Mouse (Mus musculus): ENCODE measurements at regions not wholly inside any gene's neighbourhood (a gene's known extent, or its start where the extent isn't known, plus 50 kb on each side); places are given as distances from the start of the nearest gene placed in this dataset.

DNA sequence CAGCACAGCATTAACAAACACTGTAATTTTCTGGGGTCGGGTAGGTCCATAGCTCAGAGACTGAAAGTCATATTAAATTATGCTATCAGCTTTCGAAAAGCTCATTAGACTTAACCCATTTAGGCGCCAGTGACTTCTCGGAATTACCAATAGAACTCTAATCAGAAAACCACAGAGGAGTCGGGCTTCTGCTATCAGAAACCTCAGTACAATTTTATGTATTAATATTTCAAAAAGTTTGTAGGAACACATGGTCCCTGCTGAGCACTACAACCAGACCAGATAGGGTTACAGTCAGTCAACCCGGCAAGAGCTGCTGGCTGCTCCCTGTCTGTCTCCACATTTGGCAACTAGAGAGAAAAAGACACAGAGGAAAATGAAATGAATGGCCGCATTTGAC is 647.3 kb upstream of the Pabpc4l start:
- no peak for DNase-seq (ENCODE audit: low read depth, low spot score)

DNA sequence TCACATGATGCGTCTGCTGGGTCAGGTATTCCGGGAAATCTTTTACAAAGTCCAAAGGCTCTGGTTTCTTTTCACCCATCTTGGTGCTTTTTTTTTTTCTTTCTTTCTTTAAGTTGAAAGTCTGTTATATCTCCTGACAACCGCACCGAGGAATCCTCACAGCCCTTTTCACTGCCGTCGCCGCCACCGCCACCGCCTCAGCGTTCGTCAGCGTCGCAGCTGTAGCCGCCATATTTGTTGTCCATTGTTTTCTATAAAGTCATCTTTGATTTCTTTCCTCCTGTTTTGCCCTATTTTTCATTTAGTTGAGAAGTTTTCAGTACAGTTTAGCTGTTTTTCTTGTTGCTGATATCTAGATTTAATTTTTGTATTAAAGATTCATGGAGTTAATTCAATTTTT is 603.5 kb upstream of the Pabpc4l start:
- no peak for DNase-seq (ENCODE audit: low read depth, low spot score)

DNA sequence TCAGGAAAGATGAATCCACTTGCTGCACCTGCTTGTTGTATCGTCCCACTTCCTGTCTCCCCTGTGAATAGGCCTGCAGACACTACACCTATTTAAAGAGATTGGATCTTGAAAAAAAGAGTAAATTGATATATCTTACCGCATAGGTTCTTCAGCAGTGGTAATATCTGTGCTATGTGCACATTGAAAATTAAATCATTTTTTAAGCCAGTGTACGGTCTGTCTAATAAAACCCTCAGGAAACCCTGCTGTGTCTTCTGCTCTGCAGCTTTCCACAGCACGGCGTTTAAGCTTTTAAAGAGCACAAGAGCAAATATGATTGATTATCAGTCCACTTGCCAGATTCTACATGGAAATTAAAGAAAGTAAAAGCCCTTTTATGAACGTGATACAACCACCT is 577.7 kb upstream of the Pabpc4l start:
- no peak for DNase-seq (ENCODE audit: low read depth, low spot score)

DNA sequence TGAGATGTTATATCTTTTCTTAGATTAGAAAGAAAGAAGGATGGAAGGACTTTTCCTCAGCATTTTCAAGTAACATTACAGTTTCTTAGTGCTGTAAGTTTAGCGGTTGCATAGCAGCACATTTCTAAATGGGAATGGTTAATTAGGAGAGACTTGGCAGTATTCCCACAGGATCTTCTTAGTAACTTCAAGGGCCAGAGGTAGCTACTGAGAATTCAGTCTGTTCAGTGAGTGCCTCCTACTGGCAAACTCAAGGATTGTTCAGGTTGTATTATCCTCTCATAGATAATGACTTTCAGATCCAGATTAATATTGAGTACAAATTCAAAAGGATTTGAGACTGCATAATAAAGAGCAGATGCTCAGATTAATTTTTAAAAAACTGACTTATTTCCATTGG is 571.3 kb upstream of the Pabpc4l start:
- DNase-seq (ENCODE audit: low read depth, low spot score): peak; percentile 33

DNA sequence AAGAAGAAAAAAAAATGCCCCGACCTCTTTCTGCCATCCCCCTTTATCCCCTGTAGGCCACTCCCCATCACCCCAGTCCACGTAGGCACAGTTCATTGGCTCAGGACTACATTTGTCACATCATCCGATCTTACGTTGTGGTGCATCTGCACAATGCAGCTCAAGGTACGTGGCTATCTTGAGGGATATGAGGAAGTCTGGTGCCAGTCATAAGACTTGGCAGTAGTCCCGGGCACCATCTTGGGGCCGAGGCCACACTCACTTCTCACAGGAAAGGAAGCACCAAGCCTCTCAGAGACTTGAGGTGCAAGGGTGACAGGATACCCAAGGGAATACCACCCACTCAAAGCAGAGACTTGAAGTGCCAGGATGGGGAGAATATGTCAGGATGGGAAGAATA is 570.5 kb upstream of the Pabpc4l start:
- no peak for DNase-seq (ENCODE audit: low read depth, low spot score)

DNA sequence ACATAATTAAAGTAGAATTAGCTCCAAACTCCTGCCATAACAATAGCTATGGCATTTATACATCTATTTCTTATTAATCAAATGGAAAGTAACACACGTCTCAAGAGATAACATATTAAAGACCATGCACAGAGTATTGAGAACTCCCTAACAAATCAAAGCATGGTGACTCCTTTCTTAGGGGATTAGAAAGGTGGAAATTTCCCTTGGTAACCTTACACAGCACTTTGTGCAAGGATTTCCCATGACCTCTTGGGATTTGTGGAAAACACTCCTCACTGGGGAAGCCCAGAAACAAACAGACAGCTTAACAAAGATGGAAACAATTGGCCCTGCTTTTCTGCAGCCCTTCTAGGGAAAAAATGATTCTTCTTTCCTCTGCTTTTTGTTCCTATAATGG is 562.4 kb upstream of the Pabpc4l start:
- no peak for DNase-seq (ENCODE audit: low read depth, low spot score)

DNA sequence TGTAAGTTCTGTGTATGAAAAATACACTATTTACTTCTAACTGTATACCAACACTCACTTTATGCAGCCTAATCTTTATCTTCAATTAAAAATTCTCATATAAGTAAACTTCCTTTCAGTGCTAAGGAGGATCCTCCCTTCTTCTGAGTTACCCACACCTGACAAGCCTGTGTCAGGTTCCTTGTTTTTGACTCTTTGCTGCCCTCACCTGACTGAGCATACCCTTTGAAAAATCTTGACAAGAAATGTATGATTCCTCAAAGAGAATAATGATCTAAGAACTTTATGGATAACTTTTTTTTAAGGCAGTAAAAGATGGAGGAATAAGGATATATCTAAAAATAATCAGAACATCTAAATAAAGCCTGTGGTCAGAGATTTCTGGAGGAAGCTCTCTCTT is 550.9 kb upstream of the Pabpc4l start:
- DNase-seq (ENCODE audit: low read depth, low spot score): peak; percentile 26

DNA sequence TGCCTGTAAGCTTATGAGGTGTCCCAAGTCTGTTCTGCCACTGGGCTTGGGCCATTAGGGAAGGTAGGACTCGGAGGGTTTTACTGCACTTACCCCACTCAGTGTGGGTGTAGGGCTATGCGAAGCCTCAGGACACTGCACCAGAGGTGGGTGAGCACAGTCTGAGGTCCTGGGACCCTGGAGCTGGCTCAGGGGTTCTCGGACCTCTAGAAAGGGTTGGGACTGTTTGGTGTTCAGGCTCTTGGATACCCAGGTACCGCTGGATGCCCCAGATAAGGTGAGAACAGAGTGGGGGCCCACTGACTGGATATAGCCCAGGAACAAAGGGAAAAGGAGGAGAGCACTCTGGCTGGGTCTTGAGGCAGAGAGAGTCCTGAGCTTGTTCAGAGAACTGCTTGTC is 522.7 kb upstream of the Pabpc4l start:
- no peak for DNase-seq (ENCODE audit: low read depth, low spot score)

DNA sequence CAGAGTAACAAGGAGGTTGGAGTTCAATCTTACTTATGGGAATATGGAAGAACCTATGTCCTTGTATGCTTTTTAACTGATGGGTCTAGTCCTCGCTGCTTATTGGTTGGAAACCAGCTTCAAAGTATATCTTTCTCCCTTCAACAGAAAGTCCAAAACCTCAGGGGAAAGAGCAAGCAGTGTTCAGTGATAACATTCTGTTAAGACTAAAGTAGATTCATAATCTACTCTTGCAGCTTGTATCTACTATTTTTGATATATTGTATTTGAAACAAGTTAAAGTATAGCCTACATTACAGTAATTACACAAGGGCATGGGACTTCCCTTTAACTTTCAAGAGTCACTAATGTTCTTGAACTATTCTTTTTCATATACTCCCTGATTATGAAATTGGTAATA is 522.0 kb upstream of the Pabpc4l start:
- no peak for DNase-seq (ENCODE audit: low read depth, low spot score)

DNA sequence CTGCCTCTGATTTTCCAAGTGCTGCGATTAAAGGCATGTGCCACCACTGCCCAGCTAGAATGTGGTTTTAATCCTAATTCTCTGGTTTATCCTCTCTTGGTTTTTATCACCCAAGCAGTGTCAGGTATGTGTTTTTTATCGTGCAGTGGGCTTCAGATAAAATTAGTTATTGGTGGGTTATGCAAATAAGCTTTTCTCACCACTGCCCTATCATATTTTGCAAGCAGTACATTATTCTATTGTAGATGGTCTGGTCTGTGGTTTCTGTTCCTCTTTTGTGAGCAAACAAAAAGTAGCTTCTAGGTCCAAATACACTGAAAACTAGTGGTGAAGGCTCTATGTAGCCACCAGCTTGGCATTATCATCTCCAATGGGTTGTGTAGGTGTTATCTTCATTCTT is 503.4 kb upstream of the Pabpc4l start:
- no peak for DNase-seq (ENCODE audit: low read depth, low spot score)

DNA sequence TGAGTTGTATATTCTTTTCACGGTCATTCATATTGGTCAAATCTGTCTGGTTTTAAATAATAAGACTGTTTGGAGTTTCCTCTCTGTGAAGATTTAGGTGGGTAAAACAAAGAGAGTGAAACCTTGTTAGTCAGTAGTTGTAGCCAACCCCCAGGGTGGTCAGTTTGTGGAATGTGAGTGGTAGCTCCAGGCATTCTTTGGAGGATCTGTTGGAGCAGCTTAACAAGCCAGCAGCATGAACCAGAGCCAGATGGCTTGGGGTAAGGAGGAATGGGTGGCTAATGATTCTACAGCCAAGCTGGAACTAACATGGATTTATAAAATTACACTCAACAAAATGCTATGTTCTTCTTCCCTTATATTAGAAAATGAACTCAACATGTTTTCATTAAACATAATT is 489.7 kb upstream of the Pabpc4l start:
- DNase-seq (ENCODE audit: low read depth, low spot score): no peak

DNA sequence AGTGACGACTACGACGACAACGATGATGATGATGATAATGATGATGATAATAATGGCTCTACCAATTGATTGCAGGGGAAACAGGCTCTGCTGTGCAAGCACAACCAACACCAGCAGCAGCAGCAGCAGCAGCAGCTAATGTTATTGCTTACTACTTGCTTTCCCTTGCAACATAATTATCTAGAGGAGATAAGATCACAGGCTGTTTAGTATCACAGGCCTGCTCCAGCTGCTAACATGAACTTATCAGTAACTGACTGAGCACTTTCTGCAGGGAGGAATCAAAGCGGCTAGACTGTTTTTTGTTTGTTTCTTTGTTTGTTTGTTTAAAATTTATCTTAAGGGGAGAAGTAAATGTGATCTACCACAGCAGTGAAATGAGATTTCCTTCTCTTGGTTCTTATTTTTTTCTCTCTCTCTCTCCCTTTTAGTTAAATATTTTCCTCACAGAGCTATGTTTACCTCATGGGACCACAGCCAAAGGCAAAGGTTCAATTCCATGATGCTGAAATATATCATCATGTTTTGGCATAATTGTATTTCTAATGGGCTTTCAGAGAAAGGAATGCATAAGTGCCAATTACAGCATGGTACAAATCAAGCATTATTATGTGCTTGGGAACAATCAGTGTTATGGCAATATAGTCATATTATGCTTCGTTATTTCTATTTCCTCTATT is 443.2 kb upstream of the Pabpc4l start:
- no peak for DNase-seq (ENCODE audit: low read depth, low spot score)

DNA sequence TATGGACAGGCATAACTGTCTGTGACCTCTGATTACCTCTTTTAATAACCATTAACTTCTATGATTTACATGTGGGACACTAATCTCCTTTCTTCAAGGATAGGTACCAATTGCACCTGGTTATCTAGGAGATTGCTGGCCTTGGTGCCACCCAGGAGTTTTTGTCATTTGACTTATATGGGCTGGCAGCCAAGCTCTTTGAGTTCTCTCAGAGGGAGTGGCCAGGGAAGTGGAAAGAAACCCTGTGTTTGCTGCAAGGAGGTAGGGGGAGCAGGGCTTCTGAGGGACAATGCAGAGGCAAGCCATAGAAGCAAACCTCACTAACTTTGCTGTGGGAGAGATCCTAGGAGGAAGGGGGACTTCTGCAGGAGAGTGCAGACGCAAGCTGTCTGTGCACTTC is 427.8 kb upstream of the Pabpc4l start:
- no peak for DNase-seq (ENCODE audit: low read depth, low spot score)

DNA sequence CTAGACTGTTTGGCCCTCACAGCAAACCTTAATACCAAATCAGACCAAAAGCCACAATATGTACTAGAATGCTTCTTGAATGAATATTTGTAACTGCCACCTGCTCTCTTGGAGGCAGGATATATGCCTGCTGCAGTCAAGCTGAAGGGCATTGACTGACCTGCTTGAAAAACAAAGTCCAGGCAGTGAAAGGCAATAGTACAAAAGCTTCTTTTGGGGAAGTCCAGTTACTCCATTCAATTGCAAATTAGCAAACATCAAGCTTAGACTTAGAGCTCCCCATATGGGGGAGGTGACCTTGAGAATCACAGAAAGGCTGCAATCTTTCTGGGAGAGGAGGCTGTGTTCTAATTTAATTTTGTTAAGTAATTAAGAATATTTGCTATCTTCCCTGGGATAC is 422.9 kb upstream of the Pabpc4l start:
- peak; percentile 82 for DNase-seq (ENCODE audit: low read depth, low spot score)

DNA sequence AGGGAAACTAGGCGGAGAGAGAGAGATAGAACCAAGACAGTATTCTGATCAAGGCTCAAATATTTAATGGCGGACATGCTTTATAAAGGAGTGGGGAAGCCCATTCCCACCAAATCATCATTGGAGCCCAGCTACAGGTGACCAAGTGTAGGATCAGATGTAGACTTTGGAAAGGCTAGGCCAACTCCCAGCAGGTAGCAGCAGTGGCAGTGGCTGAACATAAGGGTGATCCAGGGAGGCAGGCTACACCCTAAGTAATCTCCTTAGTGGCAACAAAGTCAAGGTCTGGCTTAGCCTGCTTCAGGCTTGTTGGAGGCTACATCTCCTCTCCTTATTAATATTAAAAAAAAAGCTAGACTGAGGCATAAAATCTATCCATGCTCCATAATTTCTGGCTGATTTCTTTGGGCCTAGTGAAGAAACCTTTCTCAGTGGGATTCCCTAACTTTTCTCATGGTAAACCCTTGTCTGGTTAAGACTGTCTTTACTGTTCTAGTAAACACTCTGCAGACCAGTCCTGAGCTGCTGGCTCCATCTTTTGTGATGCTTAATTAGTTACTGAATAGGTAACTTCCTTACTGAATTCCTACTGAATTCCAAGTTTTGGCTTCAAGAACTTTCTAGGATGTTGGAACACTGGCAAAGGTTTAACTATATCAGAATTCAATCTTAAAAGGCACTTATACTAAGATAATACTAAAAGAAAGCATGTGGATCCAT is 421.7 kb upstream of the Pabpc4l start:
- peak; percentile 76 for DNase-seq (ENCODE audit: low read depth, low spot score)

DNA sequence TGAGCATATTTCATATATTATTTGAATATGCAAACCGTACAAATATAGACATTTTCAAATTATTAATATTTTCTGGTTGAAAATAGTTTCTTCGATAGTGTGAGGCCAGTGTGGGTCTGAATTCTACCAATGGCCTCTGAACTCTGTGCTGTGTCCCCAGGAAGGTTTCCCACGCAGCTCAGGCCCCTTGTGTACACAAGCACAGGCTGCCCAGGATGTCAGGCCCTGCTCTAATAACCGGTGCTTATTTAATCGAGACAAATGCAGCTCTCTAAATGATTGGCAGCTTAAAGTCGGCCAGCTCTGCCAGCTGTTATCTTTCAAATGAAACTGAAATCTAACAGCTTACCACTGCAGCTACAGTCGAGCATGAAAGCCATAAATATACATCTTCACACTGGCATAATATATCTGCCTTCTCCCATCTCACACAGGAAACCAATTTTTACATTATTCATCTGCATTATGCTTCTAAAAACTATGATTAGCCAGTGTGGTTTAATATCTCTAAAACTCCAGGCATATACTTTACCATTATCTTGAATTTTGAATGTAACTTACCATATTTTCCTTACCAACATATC is 400.5 kb upstream of the Pabpc4l start:
- no peak for DNase-seq (ENCODE audit: low read depth, low spot score)

DNA sequence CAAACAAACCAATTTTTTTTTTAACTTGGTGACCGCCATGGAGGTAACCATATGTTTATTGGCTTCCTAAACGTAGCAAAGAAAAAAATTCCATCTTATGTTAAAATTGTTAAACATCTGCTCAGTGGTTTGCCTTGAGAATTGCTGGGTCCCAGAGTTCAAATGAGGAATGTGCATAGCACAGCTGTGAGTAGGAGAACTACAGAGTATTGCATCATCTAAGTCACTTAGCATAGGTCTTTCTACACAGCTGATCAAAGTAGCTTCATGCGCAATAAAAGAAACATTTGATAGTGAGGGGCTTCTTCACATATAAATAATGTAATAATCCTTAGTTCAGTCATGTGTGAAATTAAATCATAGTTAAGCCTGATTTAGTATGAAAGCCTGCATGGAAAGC is 380.7 kb upstream of the Pabpc4l start:
- DNase-seq (ENCODE audit: low read depth, low spot score): no peak
